Mouse (Mus musculus): ENCODE measurements at regions not wholly inside any gene's neighbourhood (a gene's known extent, or its start where the extent isn't known, plus 50 kb on each side); places are given as distances from the start of the nearest gene placed in this dataset.

DNA sequence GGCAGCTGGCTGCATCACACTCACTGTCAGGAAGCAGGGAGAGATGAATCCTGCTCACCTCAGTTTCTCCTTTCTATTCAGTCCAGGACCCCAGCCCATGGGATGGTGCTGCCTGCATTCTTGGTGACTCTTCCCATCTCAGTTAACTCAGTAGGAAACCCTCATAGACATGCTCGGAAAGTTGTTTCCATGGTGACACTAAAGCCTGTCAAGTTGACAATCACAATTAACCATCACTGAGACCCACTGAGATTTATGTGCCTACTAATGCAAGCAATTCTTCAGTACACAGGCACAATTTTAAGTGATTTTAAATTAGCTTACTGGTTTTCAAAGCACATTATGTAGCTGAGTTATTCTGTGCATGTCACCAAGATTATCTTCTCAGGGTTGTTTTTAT lies 83.8 kb upstream of the Slc35f3 start:
- Histone ChIP-seq H3K27ac (ENCODE audit: insufficient read depth, low read depth) (no peak overlapping the region), H3K79me2 (replicated peaks; ENCODE audit: control insufficient read depth, extremely low read depth, insufficient read depth, poor library complexity, severe bottlenecking) (no peaks in the 10 kb centered on the region), H3K4me1 (ENCODE audit: control insufficient read depth in 1 of 2, insufficient read depth in 2 of 2) (no peaks in the 10 kb centered on the region), H3K4me2 (ENCODE audit: insufficient read depth, low read depth, poor library complexity, severe bottlenecking) (no peak overlapping the region), H3K27me3 (replicated peaks) (peaks cover 81% of the 10 kb centered on the region), H3K4me3 (replicated peaks in 1 of 3; ENCODE audit: low read depth in 2 of 3, low read length in 2 of 3, poor library complexity in 1 of 3) (no peak overlapping the region), H3K36me3 (replicated peaks in 1 of 2; ENCODE audit: control insufficient read depth in 1 of 2, insufficient read depth in 1 of 2, low read length in 1 of 2) (no peaks in the 10 kb centered on the region), H3K9me3 (replicated peaks; ENCODE audit: low read length) (no peaks in the 10 kb centered on the region), H3K9ac (ENCODE audit: insufficient read depth, low read depth) (no peak overlapping the region)
- dilution Hi-C loops (cut with MboI; ENCODE audit: extremely low pct_ligation_motif_present, extremely low pct_unique_long_range_greater_than_20kb, low sequenced_read_pairs) (no loop called here), in situ Hi-C loops (cut with MboI; ENCODE audit: low pct_ligation_motif_present, low pct_unique_long_range_greater_than_20kb, low sequenced_read_pairs) (no loop called here)
- DNase-seq (ENCODE audit: extremely low read depth), result no peak
- TF ChIP-seq TCF12 (IDR thresholded peaks at IDR 0.05; ENCODE audit: low read depth, low read length) (no peak), CHD2 (IDR thresholded peaks at IDR 0.05; ENCODE audit: low read length) (no peak), MYC (IDR thresholded peaks at IDR 0.05; ENCODE audit: low read depth, low read length) (no peak), RCOR1 (conservative IDR thresholded peaks at IDR 0.05; ENCODE audit: low read depth, low read length) (no peak), BHLHE40 (IDR thresholded peaks at IDR 0.05; ENCODE audit: low read depth, low read length) (no peak)

DNA sequence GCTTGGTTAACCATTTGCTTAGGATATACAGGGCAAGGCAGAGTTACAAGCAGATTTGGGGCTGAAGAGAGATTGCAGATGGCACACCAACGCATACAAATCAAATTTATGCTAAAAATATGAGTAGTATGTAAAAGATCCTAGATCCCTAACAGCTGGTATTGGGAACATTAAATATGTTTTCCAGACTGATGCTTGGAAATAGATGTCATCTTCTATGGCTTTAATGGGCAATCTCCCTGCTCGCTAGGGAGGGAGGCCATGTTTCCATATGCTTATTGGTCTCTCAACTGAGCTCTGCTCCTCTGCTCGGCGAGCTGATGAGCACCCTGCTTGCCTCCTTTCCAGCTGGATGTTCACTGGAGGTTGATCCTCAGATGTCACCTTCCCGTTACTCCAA lies 82.0 kb upstream of the Slc35f3 start:
- DNase-seq (ENCODE audit: extremely low read depth), result no peak
- no peak overlapping the region for H3K9ac ChIP-seq (ENCODE audit: insufficient read depth, low read depth)
- peaks cover 85% of the 10 kb centered on the region for H3K27me3 ChIP-seq (replicated peaks)
- no peaks in the 10 kb centered on the region for H3K4me1 ChIP-seq (ENCODE audit: control insufficient read depth in 1 of 2, insufficient read depth in 2 of 2)
- H3K4me2 ChIP-seq (ENCODE audit: insufficient read depth, low read depth, poor library complexity, severe bottlenecking), result no peak overlapping the region
- in situ Hi-C loops (cut with MboI; ENCODE audit: low pct_ligation_motif_present, low pct_unique_long_range_greater_than_20kb, low sequenced_read_pairs), result no loop called here
- no peaks in the 10 kb centered on the region for H3K36me3 ChIP-seq (replicated peaks in 1 of 2; ENCODE audit: control insufficient read depth in 1 of 2, insufficient read depth in 1 of 2, low read length in 1 of 2)
- TF ChIP-seq GABPA (IDR thresholded peaks at IDR 0.05; ENCODE audit: insufficient replicate concordance, low read depth, low read length) (no peak), EP300 (IDR thresholded peaks at IDR 0.05; ENCODE audit: low read length) (no peak), TBP (conservative IDR thresholded peaks at IDR 0.05; ENCODE audit: low read depth, low read length) (no peak), PAX5 (IDR thresholded peaks at IDR 0.05; ENCODE audit: low read length) (no peak), USF1 (IDR thresholded peaks at IDR 0.05; ENCODE audit: low read depth, low read length) (no peak), E2F4 (IDR thresholded peaks at IDR 0.05; ENCODE audit: insufficient replicate concordance, low read depth, low read length) (no peak), MYC (IDR thresholded peaks at IDR 0.05; ENCODE audit: low read depth, low read length) (no peak), CHD1 (IDR thresholded peaks at IDR 0.05; ENCODE audit: low read depth, low read length) (no peak)
- no peaks in the 10 kb centered on the region for H3K79me2 ChIP-seq (replicated peaks; ENCODE audit: control insufficient read depth, extremely low read depth, insufficient read depth, poor library complexity, severe bottlenecking)
- no peaks in the 10 kb centered on the region for H3K9me3 ChIP-seq (replicated peaks; ENCODE audit: low read length)
- no peak overlapping the region for H3K27ac ChIP-seq (ENCODE audit: insufficient read depth, low read depth)
- dilution Hi-C loops (cut with MboI; ENCODE audit: extremely low pct_ligation_motif_present, extremely low pct_unique_long_range_greater_than_20kb, low sequenced_read_pairs), result no loop called here
- H3K4me3 ChIP-seq (replicated peaks in 1 of 3; ENCODE audit: low read depth in 2 of 3, low read length in 2 of 3, poor library complexity in 1 of 3), result no peak overlapping the region

DNA sequence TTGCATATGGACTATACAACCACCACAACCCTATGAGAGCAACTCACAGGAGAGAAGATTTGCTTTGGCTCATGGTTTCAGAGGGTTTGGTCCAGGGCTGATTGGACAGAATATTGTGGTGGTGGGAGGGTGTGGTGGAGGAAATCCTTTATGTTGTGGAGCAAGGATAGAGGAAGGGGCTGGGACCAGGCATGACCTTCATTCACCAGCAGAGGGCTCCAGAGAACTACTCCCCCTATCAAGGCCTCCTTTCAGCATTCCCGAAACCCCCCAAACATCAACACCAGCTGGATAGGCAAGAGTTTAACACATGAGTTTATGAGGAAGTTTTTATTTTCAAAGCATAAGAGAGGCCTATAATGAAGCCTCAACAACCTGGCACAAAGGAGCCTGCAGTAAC lies 76.7 kb upstream of the Slc35f3 start:
- dilution Hi-C loops (cut with MboI; ENCODE audit: extremely low pct_ligation_motif_present, extremely low pct_unique_long_range_greater_than_20kb, low sequenced_read_pairs), result no loop called here
- TF ChIP-seq USF2 (conservative IDR thresholded peaks at IDR 0.05; ENCODE audit: low read depth, low read length) (no peak), PAX5 (IDR thresholded peaks at IDR 0.05; ENCODE audit: low read length) (no peak), EP300 (IDR thresholded peaks at IDR 0.05; ENCODE audit: low read length) (no peak), CTCF (conservative IDR thresholded peaks at IDR 0.05 in 1 of 2, IDR thresholded peaks at IDR 0.05 in 1 of 2; ENCODE audit: low read depth in 2 of 2, low read length in 2 of 2) (peak; percentile 36 to 52), MAZ (IDR thresholded peaks at IDR 0.05; ENCODE audit: low read depth, low read length) (no peak), MYC (IDR thresholded peaks at IDR 0.05; ENCODE audit: low read depth, low read length) (no peak), TBP (conservative IDR thresholded peaks at IDR 0.05; ENCODE audit: low read depth, low read length) (no peak), POLR2AphosphoS2 (IDR thresholded peaks at IDR 0.05; ENCODE audit: low read depth, low read length) (no peak), SMC3 (IDR thresholded peaks at IDR 0.05; ENCODE audit: low read depth, low read length) (peak; percentile 11; the same call in 1 of the 2 replicates), E2F4 (IDR thresholded peaks at IDR 0.05; ENCODE audit: insufficient replicate concordance, low read depth, low read length) (no peak), ZKSCAN1 (IDR thresholded peaks at IDR 0.05; ENCODE audit: borderline replicate concordance, low read depth, low read length) (no peak), CHD2 (IDR thresholded peaks at IDR 0.05; ENCODE audit: low read length) (no peak), KAT2A (IDR thresholded peaks at IDR 0.05; ENCODE audit: insufficient replicate concordance, low read length) (no peak), RAD21 (IDR thresholded peaks at IDR 0.05; ENCODE audit: low read depth, low read length) (peak; percentile 27), MEF2A (IDR thresholded peaks at IDR 0.05; ENCODE audit: borderline replicate concordance, low read depth, low read length) (no peak), GABPA (IDR thresholded peaks at IDR 0.05; ENCODE audit: insufficient replicate concordance, low read depth, low read length) (no peak)
- H3K27me3 ChIP-seq (replicated peaks), result peaks cover 63% of the 10 kb centered on the region

More for the DNA sequence above, 76.7 kb upstream of the Slc35f3 start:
- Histone ChIP-seq H3K4me2 (ENCODE audit: insufficient read depth, low read depth, poor library complexity, severe bottlenecking) (no peak overlapping the region), H3K4me1 (ENCODE audit: control insufficient read depth in 1 of 2, insufficient read depth in 2 of 2) (no peaks in the 10 kb centered on the region), H3K79me2 (replicated peaks; ENCODE audit: control insufficient read depth, extremely low read depth, insufficient read depth, poor library complexity, severe bottlenecking) (no peaks in the 10 kb centered on the region), H3K36me3 (replicated peaks in 1 of 2; ENCODE audit: control insufficient read depth in 1 of 2, insufficient read depth in 1 of 2, low read length in 1 of 2) (no peaks in the 10 kb centered on the region), H3K4me3 (replicated peaks in 1 of 3; ENCODE audit: low read depth in 2 of 3, low read length in 2 of 3, poor library complexity in 1 of 3) (no peak overlapping the region), H3K27ac (ENCODE audit: insufficient read depth, low read depth) (no peak overlapping the region), H3K9ac (ENCODE audit: insufficient read depth, low read depth) (no peak overlapping the region), H3K9me3 (replicated peaks; ENCODE audit: low read length) (no peaks in the 10 kb centered on the region)
- DNase-seq (ENCODE audit: extremely low read depth), result no peak
- in situ Hi-C loops (cut with MboI; ENCODE audit: low pct_ligation_motif_present, low pct_unique_long_range_greater_than_20kb, low sequenced_read_pairs), result no loop called here

Measured in CH12.LX (cell line).